Mouse (Mus musculus) heart, postnatal 0 days (tissue): ENCODE results near the gene Chd9.

Experiments
- CTCF ChIP-seq: IDR thresholded peaks from 2 replicates; pipeline ENCODE4 v1.5.1; 2016; ENCODE audit warnings: antibody characterized with exemption, control low read depth, low read depth
- EP300 ChIP-seq: IDR thresholded peaks from 2 replicates; pipeline ENCODE4 v1.6.1; 2016; ENCODE audit warnings: antibody characterized with exemption, low read depth

- no peak for TF ChIP-seq CTCF
- TF ChIP-seq EP300: no peak
Observed at GRCm38 (mm10) chr8:90819561-90820320, 8.4 kb upstream of the Chd9 start.
